Mouse (Mus musculus) heart, postnatal 0 days (tissue): Measurements from ENCODE around the gene Fbxo31. TPM values are rescaled to one million over a fixed set of nuclear protein-coding genes. Genes with fewer than 3 reads are reported as not detected.

Source experiments
- ATAC-seq: fragments of 200-750 bp; cut with Nextera tagmentation; 2 replicates; pipeline ENCODE4 v1.8.0; 2017; ENCODE audit warnings: low read depth, moderate number of reproducible peaks, moderate library complexity; ENCODE audit not compliant: insufficient read depth
- DNase-seq: peaks from one replicate; pipeline ENCODE4 v3.0.0-alpha.2; 2016; ENCODE audit warnings: low spot score
- H3K27ac ChIP-seq: fragments of 300-500 bp; sonication (generic); 2 replicates; pipeline ENCODE4 v1.5.1; 2014; ENCODE audit warnings: low read depth, mild to moderate bottlenecking
- H3K27me3 ChIP-seq: fragments of 300-500 bp; sonication (generic); 2 replicates; pipeline ENCODE4 v1.6.1; 2014; ENCODE audit warnings: low read length, mixed read lengths; ENCODE audit not compliant: control insufficient read depth, insufficient read depth
- H3K36me3 ChIP-seq: fragments of 300-500 bp; sonication (generic); replicated peaks from 2 replicates; pipeline ENCODE4 v1.6.1; 2014; ENCODE audit warnings: low read length, mixed read lengths; ENCODE audit not compliant: control insufficient read depth, insufficient read depth
- H3K4me1 ChIP-seq: fragments of 300-500 bp; sonication (generic); 2 replicates; pipeline ENCODE4 v1.6.1; 2014; ENCODE audit warnings: antibody characterized with exemption; ENCODE audit not compliant: control insufficient read depth, insufficient read depth
- H3K4me2 ChIP-seq: fragments of 300-500 bp; sonication (generic); 2 replicates; pipeline ENCODE4 v1.6.1; 2014; ENCODE audit warnings: low read depth, mild to moderate bottlenecking, low read length, moderate library complexity
- H3K4me3 ChIP-seq: fragments of 300-500 bp; sonication (generic); 2 replicates; pipeline ENCODE4 v1.5.1; 2014; ENCODE audit warnings: low read depth, low read length
- H3K9ac ChIP-seq: fragments of 300-500 bp; sonication (generic); replicated peaks from 2 replicates; pipeline ENCODE4 v1.6.1; 2014; ENCODE audit warnings: low read depth, low read length, mixed read lengths
- H3K9me3 ChIP-seq: fragments of 300-500 bp; sonication (generic); replicated peaks from 2 replicates; pipeline ENCODE4 v1.6.1; 2016; ENCODE audit warnings: low read length; ENCODE audit not compliant: control insufficient read depth
- CTCF ChIP-seq: IDR thresholded peaks from 2 replicates; pipeline ENCODE4 v1.5.1; 2016; ENCODE audit warnings: antibody characterized with exemption, control low read depth, low read depth
- EP300 ChIP-seq: IDR thresholded peaks from 2 replicates; pipeline ENCODE4 v1.6.1; 2016; ENCODE audit warnings: antibody characterized with exemption, low read depth
- WGBS: fragments of 180-500 bp; shearing (Covaris S2); extraction: QIAGEN DNeasy Blood & Tissue Kit; methylation state at CpG from one replicate; pipeline ENCODE4 v1.1.7; 2014; 5-methylcytosine and 5-hydroxymethylcytosine counted together
- polyA plus RNA-seq: library from polyadenylated mRNA; unstranded; fragments of >200 nt; fragmentation: Nextera tagmentation; extraction: Ambion mirVana; gene quantifications from 2 replicates; pipeline ENCODE4 v1.2.1, GENCODE M21; 2015
- total RNA-seq: library from RNA; depleted of rRNA; stranded (reverse); fragments of >200 nt; gene quantifications from 2 replicates; pipeline ENCODE4 v1.2.3, GENCODE M21; 2014; ENCODE audit warnings: low replicate concordance

The Fbxo31 gene
- total and polyA plus RNA-seq, 2 experiments from 2014 or later, result 12.7 to 28.9 TPM

GRCm38 (mm10) chr8:121593293-121593692, 14.7 kb upstream of the Fbxo31 start:
- Histone ChIP-seq H3K4me2 (no peak overlapping the region), H3K4me1 (peaks cover 13% of the 10 kb centered on the region), H3K27me3 (no peaks in the 10 kb centered on the region), H3K9ac (no peak overlapping the region), H3K36me3 (peaks cover 44% of the 10 kb centered on the region), H3K4me3 (no peak overlapping the region), H3K27ac (no peak overlapping the region), H3K9me3 (no peaks in the 10 kb centered on the region)
- 89% methylated on average over 5 of the region's 5 CpGs for WGBS
- DNase-seq, result no peak
- TF ChIP-seq EP300 (no peak), CTCF (no peak)
- no peak for ATAC-seq

DNA sequence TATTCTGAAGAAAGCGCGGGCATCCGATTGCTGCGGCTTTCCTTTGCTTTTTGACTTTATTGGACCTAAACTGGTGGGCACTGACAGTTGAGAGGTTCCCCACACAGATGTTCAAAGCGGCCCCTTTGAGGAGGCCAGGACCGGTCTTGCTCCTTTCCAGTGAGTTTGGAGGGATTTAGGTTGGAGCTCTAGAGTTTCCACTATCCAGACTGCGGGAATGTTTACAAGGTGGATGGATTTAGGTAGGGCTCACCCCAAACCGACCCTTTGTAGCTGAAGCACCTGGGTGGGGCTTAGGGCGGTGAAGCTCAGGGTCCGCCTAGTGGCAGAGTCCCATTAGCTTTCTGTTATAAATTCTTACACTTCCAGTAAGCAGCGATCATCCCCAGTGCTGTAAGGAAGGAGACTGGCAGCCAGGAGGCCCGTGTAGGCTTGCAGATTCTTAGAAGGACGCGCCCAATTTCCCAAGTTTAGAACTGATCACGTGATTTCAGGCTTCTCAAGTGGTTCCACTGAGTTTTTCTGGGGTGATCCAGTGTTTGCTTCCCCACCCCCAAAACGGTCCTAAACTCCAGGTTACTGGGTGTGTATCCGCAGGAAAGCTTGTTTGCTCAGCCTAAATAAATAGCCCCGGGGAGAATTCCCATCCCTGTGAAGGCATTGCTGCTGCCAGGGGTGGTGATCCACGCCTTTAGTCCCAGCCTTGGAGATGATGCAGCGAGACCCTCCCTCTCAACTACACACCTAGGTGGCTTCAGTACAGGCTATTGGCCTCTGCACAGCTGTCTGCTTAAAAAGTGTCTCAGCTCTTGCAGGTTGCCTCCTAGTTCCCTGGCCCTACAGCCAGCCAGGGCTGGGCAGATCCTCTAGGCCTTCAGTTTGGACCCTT, 12.8 kb upstream of the Fbxo31 start:
- Histone ChIP-seq H3K4me1 (peaks cover 13% of the 10 kb centered on the region), H3K9ac (peak overlapping the region; percentile 98), H3K4me2 (peak overlapping the region; percentile 86), H3K27ac (peak overlapping the region; percentile 87), H3K4me3 (peak overlapping the region; percentile 99), H3K36me3 (peaks cover 28% of the 10 kb centered on the region), H3K9me3 (no peaks in the 10 kb centered on the region), H3K27me3 (no peaks in the 10 kb centered on the region)
- DNase-seq (peak; percentile 74), ATAC-seq (peak; percentile 10; the same call in 1 of the 2 replicates)
- 17% methylated on average over 20 of the region's 20 CpGs for WGBS
- TF ChIP-seq EP300 (no peak), CTCF (peak; percentile 52)

- peak within 1 kb of the TSS; percentile 99 for H3K4me3 ChIP-seq
- no peaks in the 10 kb centered on the region for H3K27me3 ChIP-seq
- no peak for TF ChIP-seq CTCF
- TF ChIP-seq EP300, result peak; percentile 73; the same call in 1 of the 2 replicates
- H3K4me2 ChIP-seq, result peak within 1 kb of the TSS; percentile 86
- 1% methylated on average over 94 of the region's 94 CpGs for WGBS
- H3K27ac ChIP-seq, result peak within 1 kb of the TSS; percentile 87
- H3K9me3 ChIP-seq, result no peaks in the 10 kb centered on the region
- H3K9ac ChIP-seq, result peak within 1 kb of the TSS; percentile 98
- peaks cover 13% of the 10 kb centered on the region for H3K4me1 ChIP-seq
- H3K36me3 ChIP-seq, result peaks cover 20% of the 10 kb centered on the region
- DNase-seq (peak; percentile 88), ATAC-seq (peak; percentile 86)
Measured at GRCm38 (mm10) chr8:121590203-121591177, 11.9 kb upstream of the Fbxo31 start, which contains the start of gene Map1lc3b. Gene Map1lc3b, plus strand, starts transcription at chr8:121590361.

DNA sequence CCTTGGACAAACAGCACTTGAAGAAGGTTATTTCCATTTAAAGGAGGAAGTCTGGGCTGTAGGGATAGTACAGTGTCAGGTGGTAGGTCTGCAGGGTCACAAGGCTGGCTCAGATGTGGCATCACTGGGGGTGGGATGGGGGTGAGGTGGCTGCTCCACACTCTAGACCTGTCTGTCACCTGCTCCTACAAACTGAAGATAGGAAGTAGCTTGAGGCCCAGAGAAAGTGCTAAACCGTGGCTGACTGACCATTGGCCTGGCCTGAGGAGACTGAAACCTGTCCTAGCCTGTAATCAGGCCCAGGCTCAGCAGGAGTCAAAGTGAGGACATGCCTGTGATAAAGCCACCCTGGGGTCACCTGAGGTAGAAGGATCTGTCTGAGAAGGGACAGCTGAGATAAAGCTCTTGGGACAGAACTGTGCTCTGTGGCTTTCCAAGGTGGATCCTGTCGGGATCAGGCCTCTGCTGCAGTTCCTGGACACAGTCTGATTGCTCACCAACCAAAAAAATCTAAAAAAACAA, 10.7 kb upstream of the Fbxo31 start:
- peaks cover 17% of the 10 kb centered on the region for H3K4me1 ChIP-seq
- H3K27me3 ChIP-seq, result no peaks in the 10 kb centered on the region
- H3K9ac ChIP-seq, result no peak overlapping the region
- peaks cover 12% of the 10 kb centered on the region; the same call in 1 of the 2 replicates for H3K36me3 ChIP-seq
- H3K9me3 ChIP-seq, result no peaks in the 10 kb centered on the region
- H3K4me2 ChIP-seq, result no peak overlapping the region
- DNase-seq (no peak), ATAC-seq (no peak)
- no peak overlapping the region for H3K27ac ChIP-seq
- TF ChIP-seq EP300, result no peak
- no peak for TF ChIP-seq CTCF
- no peak overlapping the region for H3K4me3 ChIP-seq
- 31% methylated on average over 2 of the region's 2 CpGs for WGBS

GRCm38 (mm10) chr8:121588750-121589149, 10.1 kb upstream of the Fbxo31 start:
- no peak overlapping the region for H3K27ac ChIP-seq
- WGBS, result 71% methylated on average over 4 of the region's 4 CpGs
- ATAC-seq, result no peak

More at GRCm38 (mm10) chr8:121588750-121589149, 10.1 kb upstream of the Fbxo31 start:
- H3K4me2 ChIP-seq, result no peak overlapping the region
- no peaks in the 10 kb centered on the region for H3K27me3 ChIP-seq
- 0 out of 2 replicates have a peak, but pooled peaks cover 6% of the 10 kb centered on the region for H3K36me3 ChIP-seq
- TF ChIP-seq EP300 (no peak), CTCF (no peak)
- H3K4me3 ChIP-seq, result no peak overlapping the region
- no peak for DNase-seq
- H3K9ac ChIP-seq, result no peak overlapping the region
- H3K4me1 ChIP-seq, result peaks cover 17% of the 10 kb centered on the region
- no peaks in the 10 kb centered on the region for H3K9me3 ChIP-seq
